Mouse (Mus musculus) stomach, postnatal 0 days (tissue): ENCODE data around the gene Lipo3. TPM values are rescaled to one million over a fixed set of nuclear protein-coding genes. Genes with fewer than 3 reads are reported as not detected.
"Not testable (repeated sequence)": the region's sequence is repeated elsewhere in the genome, so short reads cannot be mapped to it uniquely, and the experiment has no call there.

Source experiments
- ATAC-seq: fragments of 200-750 bp; cut with Nextera tagmentation; 2 replicates; pipeline ENCODE4 v1.8.0; 2017; ENCODE audit not compliant: low FRiP score, low TSS enrichment
- DNase-seq: peaks from one replicate; pipeline ENCODE4 v3.0.0-alpha.2; 2016; ENCODE audit warnings: low spot score
- H3K27ac ChIP-seq: fragments of 300-500 bp; sonication (generic); replicated peaks from 2 replicates; pipeline ENCODE4 v1.5.1; 2014; ENCODE audit warnings: mild to moderate bottlenecking, control low read depth
- H3K27me3 ChIP-seq: fragments of 300-500 bp; sonication (generic); 2 replicates; pipeline ENCODE4 v1.6.1; 2014; ENCODE audit warnings: low read length; ENCODE audit not compliant: control insufficient read depth, insufficient read depth
- H3K36me3 ChIP-seq: fragments of 300-500 bp; sonication (generic); 2 replicates; pipeline ENCODE4 v1.6.1; 2014; ENCODE audit warnings: low read length, mixed read lengths; ENCODE audit not compliant: control insufficient read depth, insufficient read depth
- H3K4me1 ChIP-seq: fragments of 300-500 bp; sonication (generic); replicated peaks from 2 replicates; pipeline ENCODE4 v1.6.1; 2014; ENCODE audit warnings: antibody characterized with exemption; ENCODE audit not compliant: control insufficient read depth, insufficient read depth
- H3K4me2 ChIP-seq: fragments of 300-500 bp; sonication (generic); replicated peaks from 2 replicates; pipeline ENCODE4 v1.6.1; 2014; ENCODE audit warnings: low read depth, mild to moderate bottlenecking, control low read depth, moderate library complexity
- H3K4me3 ChIP-seq: fragments of 300-500 bp; sonication (generic); 2 replicates; pipeline ENCODE4 v1.5.1; 2014; ENCODE audit warnings: low read depth, low read length, control low read depth
- H3K9ac ChIP-seq: fragments of 300-500 bp; sonication (generic); 2 replicates; pipeline ENCODE4 v1.6.1; 2014; ENCODE audit warnings: mild to moderate bottlenecking, low read length, control low read depth, mixed read lengths
- H3K9me3 ChIP-seq: fragments of 300-500 bp; sonication (generic); 2 replicates; pipeline ENCODE4 v1.6.1; 2016; ENCODE audit warnings: low read length; ENCODE audit not compliant: control insufficient read depth
- CTCF ChIP-seq: IDR thresholded peaks from 2 replicates; pipeline ENCODE4 v1.5.1; 2016; ENCODE audit warnings: antibody characterized with exemption, low read depth, mild to moderate bottlenecking, moderate library complexity
- EP300 ChIP-seq: optimal IDR thresholded peaks from 2 replicates; pipeline ENCODE3; 2016; ENCODE audit warnings: antibody characterized with exemption
- WGBS: fragments of 180-500 bp; shearing (Covaris S2); extraction: QIAGEN DNeasy Blood & Tissue Kit; methylation state at CpG from one replicate; pipeline ENCODE4 v1.1.7; 2014; 5-methylcytosine and 5-hydroxymethylcytosine counted together
- polyA plus RNA-seq: library from polyadenylated mRNA; unstranded; fragments of >200 nt; fragmentation: Nextera tagmentation; extraction: Ambion mirVana; gene quantifications from 2 replicates; pipeline ENCODE4 v1.2.1, GENCODE M21; 2015

Lipo3 gene
- polyA plus RNA-seq = 12.2 and 13.5 TPM in 2 replicates

GRCm38 (mm10) chr19:33761287-33762086 lies at the start of gene Lipo3:
TSS of gene Lipo3 (minus strand) at chr19:33761951.
- H3K36me3 ChIP-seq, H3K27me3 ChIP-seq, H3K4me3 ChIP-seq, H3K27ac ChIP-seq, H3K9me3 ChIP-seq, H3K4me2 ChIP-seq, H3K4me1 ChIP-seq, H3K9ac ChIP-seq: not testable (repeated sequence)
- whole genome bisulfite sequencing = 37% methylated on average over 12 of the region's 41 CpGs
- peak; percentile 19 for DNase-seq
- ATAC-seq = peak; percentile 86

- not testable (repeated sequence) for H3K4me3 ChIP-seq, H3K9me3 ChIP-seq, H3K27me3 ChIP-seq, ATAC-seq, H3K4me1 ChIP-seq, DNase-seq, H3K27ac ChIP-seq, H3K4me2 ChIP-seq, H3K36me3 ChIP-seq, H3K9ac ChIP-seq
Observed at GRCm38 (mm10) chr19:33787359-33787758, 25.6 kb upstream of the Lipo3 start, which contains the start of gene Lipo1. TSS of gene Lipo1 (minus strand) at chr19:33787459.

DNA sequence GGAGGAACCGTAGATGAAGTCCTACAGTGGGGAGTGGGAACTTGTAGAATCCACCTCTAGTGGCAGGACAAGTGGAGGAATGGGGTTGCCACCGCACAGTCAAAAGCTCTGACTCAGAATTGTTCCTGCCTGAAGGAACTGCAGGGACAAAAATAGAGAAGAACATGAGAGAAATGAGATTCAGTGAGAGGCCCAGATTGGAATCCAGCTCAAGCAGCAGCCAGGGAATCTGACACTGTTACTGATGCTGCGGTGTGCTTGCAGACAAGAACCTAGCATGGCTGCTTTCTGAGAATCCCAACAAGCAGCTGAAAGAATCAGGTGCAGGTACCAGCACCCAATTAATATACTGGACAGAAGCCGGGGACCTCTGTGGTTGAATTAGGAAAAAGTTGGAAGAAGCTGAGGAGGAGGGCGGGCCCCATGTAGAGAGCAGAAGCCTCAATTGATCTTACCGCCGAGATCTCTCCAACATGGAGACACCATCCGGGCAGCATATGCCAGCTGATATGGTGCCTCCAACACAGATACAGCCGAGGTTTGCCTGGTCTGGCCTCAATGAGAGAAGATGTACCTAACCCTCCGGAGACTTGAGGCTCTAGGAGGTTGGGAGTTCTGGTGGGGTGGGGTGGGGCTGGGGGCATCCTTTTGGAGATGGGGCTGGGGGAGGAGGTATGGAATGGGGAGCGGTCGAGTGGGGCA lies 25.0 kb upstream of the Lipo3 start:
- TF ChIP-seq EP300 = no peak
- TF ChIP-seq CTCF = no peak
- H3K4me2 ChIP-seq = no peak overlapping the region
- H3K9me3 ChIP-seq = no peaks in the 10 kb centered on the region
- no peak overlapping the region for H3K4me3 ChIP-seq
- ATAC-seq (no peak), DNase-seq (no peak)
- H3K27ac ChIP-seq = no peak overlapping the region
- H3K27me3 ChIP-seq = no peaks in the 10 kb centered on the region
- no peak overlapping the region for H3K9ac ChIP-seq
- H3K4me1 ChIP-seq = no peaks in the 10 kb centered on the region
- 89% methylated on average over 12 of the region's 12 CpGs for WGBS
- no peaks in the 10 kb centered on the region for H3K36me3 ChIP-seq

DNA sequence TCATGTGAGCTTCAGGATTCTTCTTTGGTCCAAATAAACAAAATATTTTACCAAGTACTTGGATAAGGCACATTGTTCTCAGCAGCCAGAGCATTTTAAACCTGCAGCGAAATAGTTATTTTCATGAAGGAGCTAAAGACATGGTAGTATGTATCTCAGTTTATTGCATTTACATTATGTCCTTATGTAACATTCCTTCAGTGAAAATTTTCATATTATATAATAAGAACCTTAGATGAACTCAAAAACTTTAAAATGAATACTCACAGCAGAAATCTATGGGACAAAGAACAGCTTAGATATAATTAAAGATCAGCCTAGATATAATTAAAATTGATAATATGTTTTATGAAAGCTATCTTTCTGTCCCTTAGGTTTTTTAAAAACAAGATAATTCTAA lies 10.5 kb downstream of the Lipo3 start, which contains the start of gene Lipo2:
TSS of gene Lipo2 (minus strand) at position 101 of the 400 bp plus-strand sequence.
- WGBS = 100% methylated on average over 1 of the region's 1 CpGs
- not testable (repeated sequence) for H3K4me3 ChIP-seq, H3K36me3 ChIP-seq, H3K4me2 ChIP-seq, ATAC-seq, H3K9ac ChIP-seq, H3K4me1 ChIP-seq, H3K9me3 ChIP-seq, DNase-seq, H3K27me3 ChIP-seq, H3K27ac ChIP-seq

GRCm38 (mm10) chr19:33625152-33625551 lies 136.6 kb downstream of the Lipo3 start, which contains the start of gene Gm8978:
TSS of gene Gm8978 (minus strand) at chr19:33625252.
- not testable (repeated sequence) for H3K36me3 ChIP-seq, ATAC-seq, H3K4me1 ChIP-seq

DNA sequence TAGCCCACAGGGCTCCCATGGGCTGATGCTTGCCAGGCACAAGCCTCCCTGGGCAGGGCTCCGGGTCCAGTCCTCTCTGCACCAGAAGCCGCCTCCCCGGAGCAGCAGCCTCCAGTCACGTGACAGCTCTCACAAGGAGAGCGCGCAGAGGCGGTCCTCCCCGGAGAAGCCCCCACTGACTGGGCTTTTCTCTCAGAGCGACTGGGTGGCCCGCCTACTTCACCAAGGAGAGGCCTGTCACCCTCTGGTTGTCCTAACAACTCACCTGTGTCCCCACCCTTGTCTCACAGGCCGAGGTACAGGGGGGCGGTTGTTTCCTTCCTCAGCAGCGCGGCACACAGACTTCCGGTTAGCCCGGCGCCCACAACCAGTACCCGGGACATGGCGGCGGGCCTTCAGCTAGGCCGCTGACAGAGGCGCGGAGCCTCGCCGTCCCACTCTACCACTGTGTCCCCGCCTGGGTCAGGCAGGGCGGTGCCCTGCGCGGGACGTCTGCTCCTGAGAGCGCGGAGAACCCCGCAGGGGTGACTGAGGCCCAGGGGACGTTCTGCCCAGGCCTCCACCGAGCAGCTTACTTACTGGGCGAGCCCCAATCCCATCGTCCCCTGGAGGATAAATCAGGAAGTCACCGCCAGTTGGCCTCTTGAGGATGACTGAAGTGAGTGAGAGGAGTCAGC lies 172.0 kb downstream of the Lipo3 start:
- 7% methylated on average over 10 of the region's 38 CpGs for WGBS
- peak overlapping the region; percentile 41; the same call in 1 of the 2 replicates for H3K9ac ChIP-seq
- H3K27ac ChIP-seq, H3K36me3 ChIP-seq, H3K9me3 ChIP-seq, H3K27me3 ChIP-seq, H3K4me1 ChIP-seq: not testable (repeated sequence)
- ATAC-seq (peak; percentile 99), DNase-seq (peak; percentile 77)
- peak overlapping the region; percentile 35 for H3K4me3 ChIP-seq
- peak overlapping the region; percentile 50 for H3K4me2 ChIP-seq

More at GRCm38 (mm10) chr19:33625152-33625551, 136.6 kb downstream of the Lipo3 start, which contains the start of gene Gm8978:
- H3K4me3 ChIP-seq, DNase-seq, H3K4me2 ChIP-seq, H3K27me3 ChIP-seq, H3K9me3 ChIP-seq, H3K9ac ChIP-seq, H3K27ac ChIP-seq: not testable (repeated sequence)

DNA sequence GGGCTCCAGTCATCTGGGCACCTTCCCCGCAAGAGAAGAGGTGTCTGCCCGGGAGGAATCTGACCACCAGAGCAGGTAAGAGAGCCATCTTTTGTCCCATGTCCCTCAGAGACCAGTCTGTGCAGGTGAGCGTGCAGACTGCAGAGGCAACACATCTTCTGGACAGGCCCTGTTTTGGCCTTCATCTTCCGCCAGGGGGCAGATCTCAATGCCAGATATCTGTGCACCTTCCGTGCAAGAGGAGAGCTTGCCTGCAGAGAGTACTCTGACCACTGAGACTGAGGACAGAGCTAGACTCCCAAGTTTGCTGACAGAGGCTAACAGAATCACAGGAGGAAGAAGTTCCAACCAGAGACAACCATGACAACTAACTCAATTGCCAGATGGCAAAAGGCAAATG lies 193.2 kb downstream of the Lipo3 start:
- not testable (repeated sequence) for ATAC-seq, H3K27ac ChIP-seq, H3K9me3 ChIP-seq, DNase-seq, H3K4me2 ChIP-seq, H3K27me3 ChIP-seq, H3K4me3 ChIP-seq, H3K9ac ChIP-seq, H3K36me3 ChIP-seq, H3K4me1 ChIP-seq
- WGBS = 81% methylated on average over 5 of the region's 5 CpGs
